Mouse (Mus musculus) lung, postnatal 0 days (tissue): ENCODE data around the gene Fiz1.

ENCODE experiments used
- CTCF ChIP-seq: IDR thresholded peaks from 2 replicates; pipeline ENCODE4 v1.5.1; 2016; ENCODE audit warnings: antibody characterized with exemption, mild to moderate bottlenecking
- EP300 ChIP-seq: IDR thresholded peaks from 2 replicates; pipeline ENCODE4 v1.6.1; 2016; ENCODE audit warnings: antibody characterized with exemption, mild to moderate bottlenecking, control low read depth

GRCm38 (mm10) chr7:5047313-5047712, 32.8 kb upstream of the Fiz1 start:
- TF ChIP-seq CTCF = peak; percentile 66
- TF ChIP-seq EP300 = no peak
